Mouse (Mus musculus) G1E (cell line): Measurements from ENCODE around the gene Slc22a21.

Experiments used
- CTCF ChIP-seq: IDR thresholded peaks from 2 replicates; pipeline ENCODE4 v1.5.1; 2012; ENCODE audit warnings: low read depth, low read length, inconsistent platforms, mixed read lengths
- GATA1 ChIP-seq: IDR thresholded peaks from 2 replicates; pipeline ENCODE4 v1.6.1; 2012; ENCODE audit warnings: borderline replicate concordance, low read length, inconsistent platforms, mixed read lengths
- GATA2 ChIP-seq: IDR thresholded peaks from 2 replicates; pipeline ENCODE4 v1.6.1; 2012; ENCODE audit warnings: low read depth, low read length, inconsistent platforms, borderline replicate concordance
- POLR2AphosphoS5 ChIP-seq: IDR thresholded peaks from 2 replicates; pipeline ENCODE4 v1.6.1; 2012; ENCODE audit warnings: low read depth, low read length, inconsistent platforms; ENCODE audit not compliant: insufficient replicate concordance
- TAL1 ChIP-seq: conservative IDR thresholded peaks from 2 replicates; pipeline ENCODE4 v1.6.1; 2012; ENCODE audit warnings: low read depth, low read length, inconsistent platforms, mixed read lengths

DNA sequence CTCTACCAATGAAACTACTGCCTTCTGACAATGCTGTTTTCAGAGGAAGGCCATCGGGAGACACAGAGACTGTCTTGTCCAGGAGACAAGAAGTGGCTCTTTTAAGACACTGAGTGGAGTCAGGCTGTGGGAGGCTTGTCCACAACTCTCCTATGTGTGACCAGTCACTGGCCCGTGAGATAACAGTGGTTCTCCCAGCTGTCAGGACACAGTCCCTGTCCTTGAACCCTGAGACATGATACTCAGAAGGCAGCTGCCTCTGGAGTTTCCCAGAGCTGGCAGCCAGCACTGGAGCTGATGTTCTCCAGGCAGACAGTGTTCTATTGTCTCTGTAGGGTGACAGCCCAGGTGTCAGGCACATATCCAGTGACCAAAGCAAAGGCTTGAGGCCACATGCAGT, 17.5 kb upstream of the Slc22a21 start:
- no peak for TF ChIP-seq CTCF
- no peak for TF ChIP-seq POLR2AphosphoS5
- TF ChIP-seq GATA2, result no peak
- TF ChIP-seq TAL1, result no peak
- no peak for TF ChIP-seq GATA1
